Comparison of ENCODE assay signal across 24 mouse cellular contexts in genomic region chr11:53755011-53755595, GRCm38 (mm10). TPM values are rescaled to one million over a fixed set of nuclear protein-coding genes. Genes with fewer than 3 reads are reported as not detected.
DNase-seq lines count a peak whose midpoint lies in the region; ATAC-seq and TF ChIP-seq lines count a peak whose summit lies in the region.
"Had no signal": no experiment of that assay in that cellular context is flagged by ENCODE, and none has a peak within 500 bp of the region (broad histone marks: within the 10 kb centered on the region; RNA-seq: fewer than 3 reads in every experiment).

No protein-coding gene starts in this region.

- no peak for TF ChIP-seq CTCF in thymus, adult 2 months (IDR thresholded peaks at IDR 0.05; ENCODE audit: borderline replicate concordance, control insufficient read depth, extremely low read depth, insufficient read depth, low read length, poor library complexity)

- H3K4me1 ChIP-seq in forebrain, embryonic 11.5 days (replicated peaks; ENCODE audit: control insufficient read depth, insufficient read depth, low read length) = peaks cover 10% of the 10 kb centered on the region; the same call in 1 of the 2 replicates
- H3K4me1 ChIP-seq in forebrain, embryonic 14.5 days (ENCODE audit: control insufficient read depth, insufficient read depth, low read length) = peaks cover 5% of the 10 kb centered on the region
- peaks cover 21% of the 10 kb centered on the region for H3K4me1 ChIP-seq in thymus, adult 2 months (replicated peaks; ENCODE audit: control insufficient read depth, insufficient read depth, low read length)
- H3K4me1 ChIP-seq in liver, embryonic 12.5 days = peaks cover 18% of the 10 kb centered on the region

- no peak overlapping the region for H3K27ac ChIP-seq in forebrain, embryonic 11.5 days (ENCODE audit: low read depth, low read length)
- no peak overlapping the region for H3K27ac ChIP-seq in forebrain, embryonic 14.5 days (ENCODE audit: low read depth, low read length)
- H3K27ac ChIP-seq in thymus, adult 2 months (ENCODE audit: control insufficient read depth, insufficient read depth, low read length) = peak overlapping the region; percentile 76; the same call in 1 of the 2 replicates
- H3K27ac ChIP-seq in liver, embryonic 12.5 days = no peak overlapping the region
- H3K27ac ChIP-seq: embryonic facial prominence, embryonic 10.5 days; forebrain, embryonic 10.5 days; heart, embryonic 13.5 days; hindbrain, embryonic 15.5 days had no signal

- H3K4me3 ChIP-seq in forebrain, embryonic 11.5 days (ENCODE audit: low read depth, low read length) = no peak overlapping the region
- H3K4me3 ChIP-seq in forebrain, embryonic 14.5 days (ENCODE audit: low read depth, low read length) = no peak overlapping the region
- H3K4me3 ChIP-seq in thymus, adult 2 months (ENCODE audit: control insufficient read depth, insufficient read depth, low read length) = no peak overlapping the region
- H3K4me3 ChIP-seq in liver, embryonic 12.5 days = no peak overlapping the region
- H3K4me3 ChIP-seq: embryonic facial prominence, embryonic 10.5 days; erythroblast, embryonic 14.5 days; forebrain, embryonic 10.5 days; heart, embryonic 13.5 days; hindbrain, embryonic 15.5 days had no signal

- H3K36me3 ChIP-seq in forebrain, embryonic 11.5 days (ENCODE audit: control insufficient read depth, insufficient read depth, low read length) = no peaks in the 10 kb centered on the region
- H3K36me3 ChIP-seq in forebrain, embryonic 14.5 days (ENCODE audit: control insufficient read depth, insufficient read depth, low read length) = no peaks in the 10 kb centered on the region
- no peaks in the 10 kb centered on the region for H3K36me3 ChIP-seq in thymus, adult 2 months (ENCODE audit: control insufficient read depth, insufficient read depth, low read length)
- no peaks in the 10 kb centered on the region for H3K36me3 ChIP-seq in liver, embryonic 12.5 days
- H3K36me3 ChIP-seq: embryonic facial prominence, embryonic 10.5 days; forebrain, embryonic 10.5 days; heart, embryonic 13.5 days; hindbrain, embryonic 15.5 days had no signal

- H3K27me3 ChIP-seq in forebrain, embryonic 11.5 days (ENCODE audit: control insufficient read depth, insufficient read depth, low read length) = 0 out of 2 replicates have a peak, but pooled peaks cover 2% of the 10 kb centered on the region
- H3K27me3 ChIP-seq in forebrain, embryonic 14.5 days (replicated peaks; ENCODE audit: control insufficient read depth, insufficient read depth, low read length) = 0 out of 2 replicates have a peak, but pooled peaks cover 3% of the 10 kb centered on the region
- no peaks in the 10 kb centered on the region for H3K27me3 ChIP-seq in thymus, adult 2 months (ENCODE audit: control insufficient read depth, insufficient read depth, low read length)
- H3K27me3 ChIP-seq in liver, embryonic 12.5 days (replicated peaks) = no peaks in the 10 kb centered on the region
- H3K27me3 ChIP-seq: heart, embryonic 13.5 days had no signal

- H3K4me2 ChIP-seq in forebrain, embryonic 11.5 days (ENCODE audit: low read depth, low read length, severe bottlenecking) = no peak overlapping the region
- H3K4me2 ChIP-seq in forebrain, embryonic 14.5 days (ENCODE audit: low read length) = no peak overlapping the region
- H3K4me2 ChIP-seq in liver, embryonic 12.5 days = no peak overlapping the region
- H3K4me2 ChIP-seq: heart, embryonic 13.5 days; hindbrain, embryonic 15.5 days had no signal

- H3K9me3 ChIP-seq in forebrain, embryonic 11.5 days (ENCODE audit: control insufficient read depth, low read length) = no peaks in the 10 kb centered on the region
- H3K9me3 ChIP-seq in forebrain, embryonic 14.5 days (replicated peaks; ENCODE audit: control insufficient read depth, low read length) = no peaks in the 10 kb centered on the region
- H3K9me3 ChIP-seq in liver, embryonic 12.5 days (replicated peaks) = no peaks in the 10 kb centered on the region
- H3K9me3 ChIP-seq: embryonic facial prominence, embryonic 10.5 days; forebrain, embryonic 10.5 days; heart, embryonic 13.5 days; hindbrain, embryonic 15.5 days had no signal

- peak; percentile 46 for DNase-seq in forebrain, embryonic 11.5 days (ENCODE audit: low spot score)
- no peak for DNase-seq in forebrain, embryonic 14.5 days (ENCODE audit: low spot score)
- DNase-seq in thymus, adult 2 months = no peak
- DNase-seq in thymus, postnatal 14 days = no peak
- peak; percentile 82 for DNase-seq in Muller cell, postnatal 12 days (ENCODE audit: inconsistent ontology term)
- peak; percentile 43 for DNase-seq in induced T-regulatory cell, adult 2 months (ENCODE audit: low read depth)
- DNase-seq in testis, postnatal 10 days (ENCODE audit: low spot score) = no peak
- DNase-seq: adrenal gland, adult 2 months; adrenal gland, postnatal 25 days; cerebellum, adult 2 months; cerebellum, postnatal 10 days; gastrocnemius, postnatal 14 days; heart, postnatal 10 days had no signal

- no peak for TF ChIP-seq POLR2A in thymus, adult 2 months (IDR thresholded peaks at IDR 0.05; ENCODE audit: control insufficient read depth, extremely low read depth, insufficient read depth, low read length, poor library complexity)

- no peak for ATAC-seq in forebrain, embryonic 11.5 days (replicated peaks; ENCODE audit: low FRiP score)
- no peak for ATAC-seq in forebrain, embryonic 14.5 days
- no peak for ATAC-seq in liver, embryonic 12.5 days
- ATAC-seq: forebrain, embryonic 16.5 days; inflammation-experienced regulatory T-cells, adult 6 months; intestine, postnatal 0 days had no signal

- 82% methylated on average over 12 of the region's 12 CpGs for WGBS in forebrain, embryonic 11.5 days
- WGBS in forebrain, embryonic 14.5 days = 87% methylated on average over 12 of the region's 12 CpGs
- WGBS in thymus, adult 2 months = 76% methylated on average over 12 of the region's 12 CpGs
- WGBS in liver, embryonic 12.5 days (ENCODE audit: insufficient replicate concordance) = 70% methylated on average over 12 of the region's 12 CpGs

- no peak overlapping the region for H3K9ac ChIP-seq in forebrain, embryonic 11.5 days (ENCODE audit: low read length)
- no peak overlapping the region for H3K9ac ChIP-seq in forebrain, embryonic 14.5 days (ENCODE audit: low read length)
- H3K9ac ChIP-seq in liver, embryonic 12.5 days = no peak overlapping the region
- H3K9ac ChIP-seq: heart, embryonic 13.5 days; hindbrain, embryonic 15.5 days had no signal

RNA-seq across cellular contexts. Expression of gene Irf1, which starts 14.7 kb away (rescaled TPM):
- 4.0 and 4.3 TPM in 2 replicates for polyA plus RNA-seq in forebrain, embryonic 11.5 days (2014; fragmentation: Nextera tagmentation; extraction: Ambion mirVana)
- polyA plus RNA-seq in forebrain, embryonic 14.5 days (2014; fragmentation: Nextera tagmentation; extraction: Ambion mirVana) = 3.0 and 3.8 TPM in 2 replicates
- polyA plus RNA-seq in thymus, adult 2 months (2012; rRNA removed) = 162 and 169 TPM in 2 replicates
- polyA plus RNA-seq in liver, embryonic 12.5 days (2016; fragmentation: Nextera tagmentation; extraction: Ambion mirVana) = 7.3 and 7.5 TPM in 2 replicates

RNA-seq across cellular contexts. Expression of gene Gm17334, which starts 17.9 kb away (rescaled TPM):
- not detected in 2 replicates for polyA plus RNA-seq in forebrain, embryonic 11.5 days (2014; fragmentation: Nextera tagmentation; extraction: Ambion mirVana)
- polyA plus RNA-seq in forebrain, embryonic 14.5 days (2014; fragmentation: Nextera tagmentation; extraction: Ambion mirVana) = not detected in 2 replicates
- 0.86 and 0.98 TPM in 2 replicates for polyA plus RNA-seq in thymus, adult 2 months (2012; rRNA removed)
- 0.13 TPM in 1 of 2 replicates, not detected in the other for polyA plus RNA-seq in liver, embryonic 12.5 days (2016; fragmentation: Nextera tagmentation; extraction: Ambion mirVana)
- polyA plus RNA-seq: embryonic facial prominence, embryonic 10.5 days; erythroblast, embryonic 14.5 days; forebrain, embryonic 10.5 days; hindbrain, embryonic 15.5 days had no signal

RNA-seq across cellular contexts. Expression of gene Il5, which starts 34.5 kb away (rescaled TPM):
- not detected in 2 replicates for polyA plus RNA-seq in forebrain, embryonic 11.5 days (2014; fragmentation: Nextera tagmentation; extraction: Ambion mirVana)
- not detected in 2 replicates for polyA plus RNA-seq in forebrain, embryonic 14.5 days (2014; fragmentation: Nextera tagmentation; extraction: Ambion mirVana)
- 0.56 and 0.84 TPM in 2 replicates for polyA plus RNA-seq in thymus, adult 2 months (2012; rRNA removed)
- not detected in 2 replicates for polyA plus RNA-seq in liver, embryonic 12.5 days (2016; fragmentation: Nextera tagmentation; extraction: Ambion mirVana)
- polyA plus RNA-seq: embryonic facial prominence, embryonic 10.5 days; embryonic facial prominence, embryonic 14.5 days; erythroblast, embryonic 14.5 days; forebrain, embryonic 16.5 days; gonadal fat pad, adult 2 months; heart, embryonic 13.5 days; hindbrain, embryonic 15.5 days; inflammation-experienced regulatory T-cells, adult 6 months; intestine, postnatal 0 days had no signal

RNA-seq across cellular contexts. Expression of gene Rad50, which starts 48.0 kb away (rescaled TPM):
- 24.3 and 27.6 TPM in 2 replicates for polyA plus RNA-seq in forebrain, embryonic 11.5 days (2014; fragmentation: Nextera tagmentation; extraction: Ambion mirVana)
- polyA plus RNA-seq in forebrain, embryonic 14.5 days (2014; fragmentation: Nextera tagmentation; extraction: Ambion mirVana) = 10.6 and 11.0 TPM in 2 replicates
- 8.3 and 8.4 TPM in 2 replicates for polyA plus RNA-seq in thymus, adult 2 months (2012; rRNA removed)
- polyA plus RNA-seq in liver, embryonic 12.5 days (2016; fragmentation: Nextera tagmentation; extraction: Ambion mirVana) = 25.6 TPM in 2 replicates

Comparison
In these comparisons a context has a peak if more than half of its experiments do, and no peak if none do; other contexts are left out.
1. DNase-seq: peak in forebrain, embryonic 11.5 days (single experiment), Muller cell, postnatal 12 days (single experiment) and induced T-regulatory cell, adult 2 months (single experiment); none in forebrain, embryonic 14.5 days (single experiment), thymus, adult 2 months (single experiment), thymus, postnatal 14 days (single experiment) and testis, postnatal 10 days (single experiment).
2. RNA of gene Irf1, which starts 14.7 kb away (polyA plus RNA-seq): 162 to 169 TPM in thymus, adult 2 months; 7.3 to 7.5 TPM in liver, embryonic 12.5 days, 4.0 to 4.3 TPM in forebrain, embryonic 11.5 days and 3.0 to 3.8 TPM in forebrain, embryonic 14.5 days; every median in the first group is over 10 times any median in the second.